Mouse (Mus musculus): Measurements from ENCODE around the gene Zbtb43.

Gene Zbtb43

GRCm38 (mm10) chr2:33430081-33430770 lies 38.1 kb downstream of the Zbtb43 start:
- no peak for ATAC-seq (ENCODE audit: low TSS enrichment)

- ATAC-seq (ENCODE audit: low TSS enrichment) = peak; percentile 25; the same call in 1 of the 2 replicates
Measured at GRCm38 (mm10) chr2:33429339-33429738, 39.0 kb downstream of the Zbtb43 start.

GRCm38 (mm10) chr2:33426640-33427398 lies 41.5 kb downstream of the Zbtb43 start:
- ATAC-seq (ENCODE audit: low TSS enrichment) = peak; percentile 36

- no peak for ATAC-seq (ENCODE audit: low TSS enrichment)
Measured at GRCm38 (mm10) chr2:33417454-33417853, 50.9 kb downstream of the Zbtb43 start.

GRCm38 (mm10) chr2:33414019-33414418 lies 54.3 kb downstream of the Zbtb43 start:
- no peak for ATAC-seq (ENCODE audit: low TSS enrichment)

GRCm38 (mm10) chr2:33412111-33412510 lies 56.2 kb downstream of the Zbtb43 start:
- peak; percentile 31 for ATAC-seq (ENCODE audit: low TSS enrichment)

GRCm38 (mm10) chr2:33403511-33404003 lies 64.8 kb downstream of the Zbtb43 start:
- no peak for ATAC-seq (ENCODE audit: low TSS enrichment)

GRCm38 (mm10) chr2:33402638-33403037 lies 65.7 kb downstream of the Zbtb43 start:
- ATAC-seq (ENCODE audit: low TSS enrichment) = no peak

- peak; percentile 75 for ATAC-seq (ENCODE audit: low TSS enrichment)
Measured at GRCm38 (mm10) chr2:33402236-33402635, 66.1 kb downstream of the Zbtb43 start.

GRCm38 (mm10) chr2:33401217-33401616 lies 67.1 kb downstream of the Zbtb43 start:
- ATAC-seq (ENCODE audit: low TSS enrichment) = peak; percentile 42; the same call in 1 of the 2 replicates

GRCm38 (mm10) chr2:33400541-33400940 lies 67.8 kb downstream of the Zbtb43 start:
- no peak for ATAC-seq (ENCODE audit: low TSS enrichment)
